Mouse (Mus musculus): Measurements from ENCODE around the gene St6galnac3. TPM values are rescaled to one million over a fixed set of nuclear protein-coding genes. Genes with fewer than 3 reads are reported as not detected.

Gene St6galnac3
- polyA plus RNA-seq, 1 experiment from 2014 or later = 0.07 TPM

DNA sequence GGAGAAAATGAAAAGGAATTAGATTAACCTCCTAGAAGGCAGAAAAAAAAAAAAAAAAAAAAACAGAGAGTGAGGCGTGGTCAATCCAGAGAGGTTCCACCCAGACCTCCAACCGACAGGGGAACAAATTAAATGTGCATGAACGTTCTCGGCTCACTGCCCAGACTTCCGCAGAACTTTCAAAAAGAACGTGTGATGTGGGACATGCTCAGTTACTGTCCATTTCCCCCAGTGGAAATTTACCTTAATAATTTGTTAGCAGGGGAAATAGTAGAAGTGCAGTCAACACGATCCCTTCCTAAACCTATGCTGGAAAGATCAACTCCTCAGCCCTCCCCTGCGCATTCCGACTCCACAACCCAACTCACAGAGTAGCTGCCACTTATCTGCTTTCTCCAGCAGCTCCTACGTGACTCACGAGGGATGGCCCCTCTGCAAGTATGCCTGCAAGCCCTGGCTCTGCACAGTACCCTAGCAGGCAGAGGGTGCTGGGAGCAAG, 35.1 kb downstream of the St6galnac3 start:
- H3K4me3 ChIP-seq (ENCODE audit: inconsistent target) = no peak overlapping the region
- H3K79me2 ChIP-seq (ENCODE audit: inconsistent target) = no peaks in the 10 kb centered on the region
- H3K36me3 ChIP-seq (ENCODE audit: inconsistent target) = no peaks in the 10 kb centered on the region
- WGBS (ENCODE audit: missing documents) = 82% methylated on average over 11 of the region's 11 CpGs
- H3K27ac ChIP-seq = no peak overlapping the region

DNA sequence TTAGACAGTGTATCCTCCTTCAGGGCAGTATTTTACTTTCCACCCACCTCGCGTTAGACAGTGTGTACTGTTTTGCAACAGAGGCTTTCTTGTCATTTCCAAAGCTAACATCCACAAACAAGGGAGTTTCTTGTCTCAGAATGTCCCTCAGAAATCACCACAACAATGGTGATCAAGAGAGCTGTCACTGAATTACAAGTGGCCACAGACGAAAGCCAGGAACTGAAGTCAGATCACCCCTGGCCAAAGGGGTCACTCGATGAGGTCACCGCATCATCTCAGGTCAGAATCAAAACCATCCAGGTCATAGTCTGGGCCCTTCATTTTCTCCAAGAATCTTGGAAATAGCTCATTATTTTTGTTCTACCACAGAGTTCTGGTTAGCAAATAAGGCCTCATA, 37.1 kb downstream of the St6galnac3 start:
- Histone ChIP-seq H3K79me2 (ENCODE audit: inconsistent target) (no peaks in the 10 kb centered on the region), H3K36me3 (ENCODE audit: inconsistent target) (no peaks in the 10 kb centered on the region), H3K27ac (no peak overlapping the region), H3K4me3 (ENCODE audit: inconsistent target) (no peak overlapping the region)
- 97% methylated on average over 5 of the region's 5 CpGs for WGBS (ENCODE audit: missing documents)

DNA sequence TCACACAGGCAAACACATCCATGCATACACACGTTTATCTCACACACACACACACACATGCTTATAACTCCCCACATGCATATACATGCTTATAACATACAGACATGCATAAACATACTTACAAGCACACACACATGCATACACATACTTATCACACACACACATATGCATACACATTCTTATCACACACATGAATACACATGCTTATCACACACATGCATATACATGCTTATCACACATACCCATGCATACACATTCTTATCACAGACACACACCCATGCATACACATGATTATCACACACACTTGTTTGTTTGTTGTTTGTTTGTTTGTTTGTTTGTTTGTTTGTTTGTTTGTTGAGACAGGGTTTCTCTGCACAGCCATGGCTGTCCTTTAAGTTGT, 40.1 kb downstream of the St6galnac3 start:
- Histone ChIP-seq H3K79me2 (ENCODE audit: inconsistent target) (no peaks in the 10 kb centered on the region), H3K27ac (no peak overlapping the region), H3K4me3 (ENCODE audit: inconsistent target) (no peak overlapping the region), H3K36me3 (ENCODE audit: inconsistent target) (no peaks in the 10 kb centered on the region)
- 63% methylated on average over 1 of the region's 1 CpGs for WGBS (ENCODE audit: missing documents)

DNA sequence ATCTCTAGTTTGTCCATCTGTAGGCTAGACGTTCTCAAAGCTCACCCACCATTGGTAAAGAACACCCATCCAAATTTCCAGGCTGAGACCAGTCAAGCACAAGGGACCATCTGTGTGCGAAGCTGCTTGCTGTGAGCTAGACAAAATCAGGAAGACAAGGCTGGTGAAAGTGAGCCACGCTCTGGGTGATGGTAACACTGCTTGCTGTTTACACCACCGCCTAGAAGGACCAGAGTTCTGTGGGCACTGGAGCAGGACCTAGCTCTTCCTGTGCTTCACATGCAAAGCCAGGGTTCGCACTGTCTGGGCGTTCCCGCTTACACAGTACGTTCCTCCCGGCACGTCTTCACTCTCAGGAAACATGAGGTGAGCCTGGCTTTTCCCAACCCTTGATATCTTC, 42.7 kb downstream of the St6galnac3 start:
- no peak overlapping the region for H3K27ac ChIP-seq
- no peaks in the 10 kb centered on the region for H3K79me2 ChIP-seq (ENCODE audit: inconsistent target)
- H3K36me3 ChIP-seq (ENCODE audit: inconsistent target) = no peaks in the 10 kb centered on the region
- H3K4me3 ChIP-seq (ENCODE audit: inconsistent target) = no peak overlapping the region
- 92% methylated on average over 10 of the region's 10 CpGs for WGBS (ENCODE audit: missing documents)

DNA sequence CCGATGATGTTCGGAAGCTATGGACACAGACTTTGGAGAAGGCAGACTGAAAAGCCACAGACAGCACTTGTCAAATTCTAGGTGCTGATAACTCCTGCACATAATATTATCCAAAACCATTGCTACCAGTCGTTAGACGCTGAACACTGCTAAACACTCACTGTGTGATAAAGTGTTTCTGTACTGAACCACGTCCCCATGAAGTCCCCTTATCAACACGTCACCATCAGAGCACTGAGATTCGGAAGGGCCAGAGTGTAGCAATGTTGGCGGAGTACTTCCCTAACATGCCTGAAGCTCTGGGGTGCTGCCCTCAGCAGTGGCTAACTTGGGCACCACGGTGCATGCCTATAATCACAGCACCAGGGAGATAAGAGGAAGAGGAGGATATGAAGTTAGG, 43.3 kb downstream of the St6galnac3 start:
- WGBS (ENCODE audit: missing documents) = 81% methylated on average over 9 of the region's 9 CpGs
- H3K27ac ChIP-seq = no peak overlapping the region
- H3K4me3 ChIP-seq (ENCODE audit: inconsistent target) = no peak overlapping the region
- H3K36me3 ChIP-seq (ENCODE audit: inconsistent target) = no peaks in the 10 kb centered on the region
- no peaks in the 10 kb centered on the region for H3K79me2 ChIP-seq (ENCODE audit: inconsistent target)

DNA sequence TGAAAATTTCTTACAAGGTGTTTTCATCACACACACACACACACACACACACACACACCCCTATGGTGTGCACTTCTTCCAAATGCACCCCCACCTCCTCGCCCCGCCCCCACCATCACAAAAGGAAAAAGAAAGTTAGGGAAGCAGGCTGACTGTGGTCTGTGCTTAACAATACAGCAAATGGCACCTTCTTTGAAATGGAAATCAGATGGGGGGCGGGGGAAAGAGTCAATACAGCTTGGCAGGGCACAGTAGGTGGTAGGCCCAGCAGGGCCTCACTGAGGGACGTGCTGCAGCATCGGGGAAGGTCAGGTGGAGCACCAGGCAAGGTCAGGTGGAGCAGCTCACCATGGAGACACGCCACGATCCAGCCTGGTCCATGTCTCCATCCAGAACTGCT, 49.1 kb downstream of the St6galnac3 start:
- no peaks in the 10 kb centered on the region for H3K79me2 ChIP-seq (ENCODE audit: inconsistent target)
- no peak overlapping the region for H3K4me3 ChIP-seq (ENCODE audit: inconsistent target)
- 95% methylated on average over 7 of the region's 7 CpGs for WGBS (ENCODE audit: missing documents)
- no peaks in the 10 kb centered on the region for H3K36me3 ChIP-seq (ENCODE audit: inconsistent target)
- no peak overlapping the region for H3K27ac ChIP-seq

DNA sequence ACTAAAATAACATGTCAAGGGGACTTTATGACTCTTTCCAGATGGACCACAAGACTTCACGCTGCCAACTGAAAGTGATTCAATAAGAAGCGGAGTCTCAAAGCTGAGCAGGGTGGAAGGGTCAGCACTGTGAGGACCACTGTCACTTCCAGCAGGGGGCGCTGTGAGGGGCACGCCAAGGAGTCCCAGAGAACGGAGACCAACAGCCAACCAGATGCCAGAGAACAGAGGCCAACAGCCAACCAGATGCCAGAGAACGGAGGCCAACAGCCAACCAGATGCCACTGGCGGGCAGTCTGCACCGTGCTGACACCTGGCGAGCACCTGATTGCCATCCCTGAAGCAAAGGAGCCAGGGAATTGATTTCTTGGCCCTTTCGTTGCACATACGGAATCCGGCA, 49.9 kb downstream of the St6galnac3 start:
- 85% methylated on average over 12 of the region's 12 CpGs for WGBS (ENCODE audit: missing documents)
- Histone ChIP-seq H3K36me3 (ENCODE audit: inconsistent target) (no peaks in the 10 kb centered on the region), H3K27ac (no peak overlapping the region), H3K79me2 (ENCODE audit: inconsistent target) (no peaks in the 10 kb centered on the region), H3K4me3 (ENCODE audit: inconsistent target) (no peak overlapping the region)

DNA sequence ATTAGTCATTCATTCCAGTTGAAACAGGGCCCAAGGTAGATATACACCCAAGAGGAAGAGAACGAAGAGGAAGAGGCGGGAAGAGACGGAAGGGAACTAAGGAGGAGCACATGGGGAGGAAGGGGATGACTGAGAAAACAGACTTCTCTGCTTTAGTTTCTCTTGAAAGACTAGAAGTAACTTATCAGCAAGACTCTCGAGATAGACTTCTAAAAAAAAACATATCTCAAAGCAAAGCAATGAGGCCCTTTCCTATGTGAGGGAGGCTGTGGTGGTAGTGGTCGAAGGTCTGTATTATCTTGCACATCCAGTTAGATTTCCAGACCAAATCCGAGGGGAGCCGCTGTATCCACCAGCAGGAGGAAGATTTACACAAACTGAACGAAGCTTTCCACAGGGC, 50.6 kb downstream of the St6galnac3 start:
- 91% methylated on average over 8 of the region's 8 CpGs for WGBS (ENCODE audit: missing documents)
- Histone ChIP-seq H3K36me3 (ENCODE audit: inconsistent target) (no peaks in the 10 kb centered on the region), H3K79me2 (ENCODE audit: inconsistent target) (no peaks in the 10 kb centered on the region), H3K4me3 (ENCODE audit: inconsistent target) (no peak overlapping the region), H3K27ac (no peak overlapping the region)

DNA sequence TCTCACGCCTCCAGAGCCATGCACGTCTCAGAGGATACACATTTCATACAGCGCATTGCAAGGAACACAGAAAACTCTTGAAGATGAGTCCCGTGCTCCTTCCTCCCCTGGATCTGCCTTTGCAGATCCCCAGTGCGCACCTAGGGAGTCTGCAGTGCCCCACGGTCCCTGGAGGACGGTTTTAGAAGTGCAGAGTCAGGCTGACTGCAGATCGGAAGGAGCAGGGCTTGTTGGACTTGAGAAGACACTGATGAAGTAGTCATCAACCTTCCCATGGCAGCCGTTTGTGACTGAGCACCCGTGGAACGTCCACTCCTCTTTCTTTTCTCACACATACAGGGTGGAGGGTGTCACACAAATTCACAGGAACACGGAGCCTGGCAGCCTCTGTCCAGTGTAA, 51.5 kb downstream of the St6galnac3 start:
- whole genome bisulfite sequencing (ENCODE audit: missing documents) = 89% methylated on average over 12 of the region's 12 CpGs
- H3K36me3 ChIP-seq (ENCODE audit: inconsistent target) = no peaks in the 10 kb centered on the region

DNA sequence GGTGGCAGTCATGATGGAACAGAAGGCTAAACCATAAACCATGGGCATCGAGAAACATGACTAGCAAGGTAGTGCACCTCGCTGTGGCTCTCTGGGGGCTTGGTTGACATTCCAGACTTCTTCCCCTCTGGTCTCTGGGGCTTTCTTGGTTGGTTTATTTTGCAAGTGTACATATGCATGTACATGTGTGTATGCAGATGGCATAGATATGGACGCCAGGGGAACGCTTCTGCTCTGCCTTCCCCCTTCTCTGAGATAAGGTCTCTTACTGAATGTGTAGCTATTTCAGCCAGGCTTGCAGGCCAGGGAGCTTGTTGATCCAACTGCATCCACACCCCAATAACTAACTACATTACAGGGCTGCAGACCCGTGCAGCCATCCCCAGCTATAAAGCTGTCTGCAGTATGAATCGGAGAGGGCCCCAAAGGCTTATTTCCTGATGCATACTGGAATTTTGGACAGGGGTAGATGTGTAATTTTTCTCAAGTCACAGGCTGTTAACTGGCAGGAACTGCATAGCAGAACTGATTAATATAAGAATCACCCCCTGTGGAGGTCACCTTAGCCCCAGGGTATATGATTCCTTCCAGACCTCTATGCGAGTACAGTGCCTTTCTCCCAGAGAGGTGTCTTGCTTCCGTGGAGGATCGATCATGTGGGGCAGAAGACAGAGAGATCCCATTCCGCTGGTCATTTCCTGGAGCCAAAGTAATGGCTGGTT, 53.9 kb downstream of the St6galnac3 start:
- Histone ChIP-seq H3K27ac (no peak overlapping the region), H3K36me3 (ENCODE audit: inconsistent target) (no peaks in the 10 kb centered on the region), H3K4me3 (ENCODE audit: inconsistent target) (no peak overlapping the region), H3K79me2 (ENCODE audit: inconsistent target) (no peaks in the 10 kb centered on the region)
- WGBS (ENCODE audit: missing documents) = 96% methylated on average over 9 of the region's 10 CpGs

More for the DNA sequence above, 51.5 kb downstream of the St6galnac3 start:
- Histone ChIP-seq H3K27ac (no peak overlapping the region), H3K79me2 (ENCODE audit: inconsistent target) (no peaks in the 10 kb centered on the region), H3K4me3 (ENCODE audit: inconsistent target) (no peak overlapping the region)

DNA sequence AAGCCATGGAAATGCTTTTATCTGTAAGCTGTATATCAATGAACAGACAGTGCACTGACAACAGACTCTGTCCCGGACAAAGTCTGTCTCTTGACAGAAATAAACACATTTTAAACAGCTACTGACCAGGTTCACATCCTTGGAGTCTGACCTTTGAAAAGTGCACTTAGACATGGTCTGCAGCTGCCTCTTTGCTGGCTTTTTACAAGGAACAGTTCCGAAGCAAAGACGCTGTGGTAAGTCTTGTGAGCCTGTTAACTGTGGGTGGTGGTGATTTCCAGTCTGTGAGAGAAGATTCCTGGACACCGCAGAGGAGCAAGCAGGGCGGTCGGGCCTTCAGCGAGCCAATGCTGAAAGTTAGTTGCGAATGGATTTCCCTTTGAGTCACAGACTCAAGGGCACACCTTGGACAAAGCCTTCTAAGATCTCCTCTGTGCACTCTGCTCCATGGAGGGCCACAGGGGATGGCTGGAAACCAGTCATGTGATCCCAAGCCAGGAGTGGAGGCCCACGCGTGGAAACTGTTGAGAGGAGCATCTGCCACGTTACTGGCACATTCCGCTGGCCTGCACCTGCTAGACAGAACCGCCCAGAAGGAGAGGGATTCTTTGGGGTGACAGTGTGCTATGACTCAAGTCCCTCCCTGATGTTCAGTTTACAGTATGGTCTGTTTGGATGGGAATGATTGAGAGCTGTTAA, 55.1 kb downstream of the St6galnac3 start:
- Histone ChIP-seq H3K36me3 (ENCODE audit: inconsistent target) (no peaks in the 10 kb centered on the region), H3K4me3 (ENCODE audit: inconsistent target) (no peak overlapping the region), H3K27ac (no peak overlapping the region), H3K79me2 (ENCODE audit: inconsistent target) (no peaks in the 10 kb centered on the region)
- 88% methylated on average over 13 of the region's 13 CpGs for whole genome bisulfite sequencing (ENCODE audit: missing documents)

DNA sequence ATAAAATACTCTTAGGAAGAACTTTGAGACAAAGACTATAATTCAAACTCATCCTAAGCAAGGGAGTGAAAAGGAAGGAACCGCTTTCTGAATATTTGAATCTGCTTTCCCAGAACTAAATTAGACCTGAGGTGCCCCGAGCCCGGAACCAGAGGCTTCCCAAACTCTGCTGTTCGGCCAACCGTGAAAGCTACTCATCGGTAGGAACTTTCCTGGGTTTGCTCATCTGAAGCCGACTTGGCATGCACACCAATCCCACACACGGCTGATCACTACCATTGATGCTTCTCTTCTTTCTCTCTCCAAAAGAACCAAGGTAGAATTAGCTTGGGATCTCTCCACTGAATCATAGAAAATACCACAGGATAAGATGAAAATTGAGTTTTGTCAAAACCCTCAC, 55.6 kb downstream of the St6galnac3 start:
- Histone ChIP-seq H3K4me3 (ENCODE audit: inconsistent target) (no peak overlapping the region), H3K27ac (no peak overlapping the region), H3K79me2 (ENCODE audit: inconsistent target) (no peaks in the 10 kb centered on the region), H3K36me3 (ENCODE audit: inconsistent target) (no peaks in the 10 kb centered on the region)
- WGBS (ENCODE audit: missing documents) = 91% methylated on average over 8 of the region's 8 CpGs

DNA sequence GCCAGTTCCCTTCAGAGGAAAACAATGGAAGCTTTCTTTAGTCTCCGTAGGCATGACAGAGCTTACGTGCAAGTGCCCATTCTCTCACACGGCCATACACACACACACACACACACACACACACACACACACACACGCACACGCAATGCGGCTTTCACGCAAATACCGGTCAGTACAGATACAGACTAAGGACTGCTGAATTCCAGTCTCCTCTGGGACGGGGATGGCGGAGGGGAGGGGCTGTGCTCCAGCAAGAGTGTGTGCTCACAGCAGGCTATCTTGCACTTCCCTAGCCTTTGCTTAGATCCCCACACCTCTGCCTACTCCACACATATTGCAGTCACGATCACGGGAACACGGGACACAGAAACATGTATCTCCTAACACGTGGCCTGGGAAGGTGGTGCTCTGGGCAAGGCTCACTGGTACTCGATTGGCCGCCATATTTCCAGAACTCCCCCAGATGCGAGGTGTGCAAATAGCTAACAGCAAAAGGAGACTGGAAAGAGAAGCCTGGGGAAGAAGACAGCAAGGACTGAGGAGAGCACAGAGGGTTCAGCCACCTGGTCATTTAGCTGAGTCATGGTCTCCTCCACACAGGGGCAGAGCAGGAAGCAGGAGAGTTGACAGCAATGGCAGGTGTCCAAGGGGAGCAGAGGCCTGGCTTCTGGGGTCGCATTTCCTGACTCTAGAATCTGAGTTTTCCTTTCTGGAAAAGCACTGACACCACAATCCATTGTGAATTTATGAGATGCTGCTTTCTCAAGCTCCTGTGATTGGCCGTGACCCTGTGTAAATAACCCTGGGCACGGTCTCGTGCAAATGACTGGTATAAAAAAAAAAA, 56.3 kb downstream of the St6galnac3 start:
- WGBS (ENCODE audit: missing documents) = 68% methylated on average over 16 of the region's 21 CpGs
- Histone ChIP-seq H3K27ac (no peak overlapping the region), H3K36me3 (ENCODE audit: inconsistent target) (no peaks in the 10 kb centered on the region), H3K79me2 (ENCODE audit: inconsistent target) (no peaks in the 10 kb centered on the region), H3K4me3 (ENCODE audit: inconsistent target) (no peak overlapping the region)

DNA sequence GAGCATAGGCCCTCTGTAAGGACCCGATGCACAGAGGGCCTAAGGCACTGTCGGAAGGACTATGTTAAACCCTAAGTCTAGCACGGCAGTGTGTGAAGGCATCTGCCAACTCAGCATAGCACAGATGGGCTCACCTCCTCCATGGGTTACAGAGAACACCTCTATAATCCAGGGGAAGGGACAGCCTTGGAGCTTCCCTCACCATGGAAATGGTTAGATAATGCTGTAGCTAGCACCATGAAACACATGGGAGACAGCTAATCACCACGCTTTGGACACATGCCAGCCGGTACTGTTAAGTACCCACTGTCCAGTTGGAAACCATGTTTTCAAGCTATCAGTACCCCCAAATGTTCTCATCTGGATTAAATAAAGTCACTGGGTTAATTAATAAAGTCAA, 60.3 kb downstream of the St6galnac3 start:
- H3K4me3 ChIP-seq (ENCODE audit: inconsistent target) = no peak overlapping the region
- no peaks in the 10 kb centered on the region for H3K79me2 ChIP-seq (ENCODE audit: inconsistent target)
- WGBS (ENCODE audit: missing documents) = 97% methylated on average over 5 of the region's 5 CpGs
- H3K36me3 ChIP-seq (ENCODE audit: inconsistent target) = no peaks in the 10 kb centered on the region
- no peak overlapping the region for H3K27ac ChIP-seq

All from macrophage (primary cell).